Mouse (Mus musculus): ENCODE measurements around the gene Arpc5l. TPM values are rescaled to one million over a fixed set of nuclear protein-coding genes. Genes with fewer than 3 reads are reported as not detected.
"Not testable (repeated sequence)": the region's sequence is repeated elsewhere in the genome, so short reads cannot be mapped to it uniquely, and the experiment has no call there.

Arpc5l gene
- polyA plus RNA-seq, 1 experiment from 2014 or later: 199 TPM

- no peak for DNase-seq (ENCODE audit: low spot score)
Measured at GRCm38 (mm10) chr2:38999381-38999780, 5.8 kb upstream of the Arpc5l start.

GRCm38 (mm10) chr2:38999910-39000586 is 5.1 kb upstream of the Arpc5l start:
- no peak for DNase-seq (ENCODE audit: low spot score)

- no peak for DNase-seq (ENCODE audit: low spot score)
Measured at GRCm38 (mm10) chr2:39000587-39000919, 4.6 kb upstream of the Arpc5l start.

GRCm38 (mm10) chr2:39001866-39002265 is 3.3 kb upstream of the Arpc5l start:
- no peak for DNase-seq (ENCODE audit: low spot score)

- DNase-seq (ENCODE audit: low spot score): no peak
Measured at GRCm38 (mm10) chr2:39003106-39003505, 2.0 kb upstream of the Arpc5l start.

- no peak for DNase-seq (ENCODE audit: low spot score)
Measured at GRCm38 (mm10) chr2:39003512-39003911, 1.6 kb upstream of the Arpc5l start.

- DNase-seq (ENCODE audit: low spot score): peak; percentile 43
Measured at GRCm38 (mm10) chr2:39004372-39004771, 776 bp upstream of the Arpc5l start.

GRCm38 (mm10) chr2:39005574-39006079 is 479 bp downstream of the Arpc5l start, which contains the start of gene Rpl35:
Gene Rpl35 (minus strand): TSS chr2:39005624.
- DNase-seq (ENCODE audit: low spot score): peak; percentile 58

- DNase-seq (ENCODE audit: low spot score): no peak
Measured at GRCm38 (mm10) chr2:39006149-39006730, 1.1 kb downstream of the Arpc5l start.

GRCm38 (mm10) chr2:39007865-39008264 is 2.7 kb downstream of the Arpc5l start:
- peak; percentile 94 for DNase-seq (ENCODE audit: low spot score)

GRCm38 (mm10) chr2:39008350-39008851 is 3.3 kb downstream of the Arpc5l start:
- DNase-seq (ENCODE audit: low spot score): peak; percentile 37

GRCm38 (mm10) chr2:39008954-39009365 is 3.8 kb downstream of the Arpc5l start:
- peak; percentile 83 for DNase-seq (ENCODE audit: low spot score)

- not testable (repeated sequence) for DNase-seq (ENCODE audit: low spot score)
Measured at GRCm38 (mm10) chr2:39010144-39010543, 5.0 kb downstream of the Arpc5l start.

- DNase-seq (ENCODE audit: low spot score): no peak
Measured at GRCm38 (mm10) chr2:39011264-39011663, 6.1 kb downstream of the Arpc5l start.

- no peak for DNase-seq (ENCODE audit: low spot score)
Measured at GRCm38 (mm10) chr2:39011971-39012370, 6.8 kb downstream of the Arpc5l start.

GRCm38 (mm10) chr2:39012768-39013279 is 7.7 kb downstream of the Arpc5l start:
- DNase-seq (ENCODE audit: low spot score): no peak

- no peak for DNase-seq (ENCODE audit: low spot score)
Measured at GRCm38 (mm10) chr2:39016581-39016980, 11.4 kb downstream of the Arpc5l start.

GRCm38 (mm10) chr2:39020004-39020403 is 14.9 kb downstream of the Arpc5l start:
- no peak for DNase-seq (ENCODE audit: low spot score)

GRCm38 (mm10) chr2:39031611-39032010 is 26.5 kb downstream of the Arpc5l start:
- no peak for DNase-seq (ENCODE audit: low spot score)

- DNase-seq (ENCODE audit: low spot score): no peak
Measured at GRCm38 (mm10) chr2:39040215-39040614, 35.1 kb downstream of the Arpc5l start.

- DNase-seq (ENCODE audit: low spot score): no peak
Measured at GRCm38 (mm10) chr2:39048515-39048914, 43.4 kb downstream of the Arpc5l start.

GRCm38 (mm10) chr2:39064687-39065399 is 59.7 kb downstream of the Arpc5l start:
- no peak for DNase-seq (ENCODE audit: low spot score)
